Mouse (Mus musculus) stomach, postnatal 0 days (tissue): ENCODE measurements around the gene Shc4. TPM values are rescaled to one million over a fixed set of nuclear protein-coding genes. Genes with fewer than 3 reads are reported as not detected.

Experiments used
- ATAC-seq: fragments of 200-750 bp; cut with Nextera tagmentation; 2 replicates; pipeline ENCODE4 v1.8.0; 2017; ENCODE audit not compliant: low FRiP score, low TSS enrichment
- DNase-seq: peaks from one replicate; pipeline ENCODE4 v3.0.0-alpha.2; 2016; ENCODE audit warnings: low spot score
- H3K27ac ChIP-seq: fragments of 300-500 bp; sonication (generic); replicated peaks from 2 replicates; pipeline ENCODE4 v1.5.1; 2014; ENCODE audit warnings: mild to moderate bottlenecking, control low read depth
- H3K27me3 ChIP-seq: fragments of 300-500 bp; sonication (generic); 2 replicates; pipeline ENCODE4 v1.6.1; 2014; ENCODE audit warnings: low read length; ENCODE audit not compliant: control insufficient read depth, insufficient read depth
- H3K36me3 ChIP-seq: fragments of 300-500 bp; sonication (generic); 2 replicates; pipeline ENCODE4 v1.6.1; 2014; ENCODE audit warnings: low read length, mixed read lengths; ENCODE audit not compliant: control insufficient read depth, insufficient read depth
- H3K4me1 ChIP-seq: fragments of 300-500 bp; sonication (generic); replicated peaks from 2 replicates; pipeline ENCODE4 v1.6.1; 2014; ENCODE audit warnings: antibody characterized with exemption; ENCODE audit not compliant: control insufficient read depth, insufficient read depth
- H3K4me2 ChIP-seq: fragments of 300-500 bp; sonication (generic); replicated peaks from 2 replicates; pipeline ENCODE4 v1.6.1; 2014; ENCODE audit warnings: low read depth, mild to moderate bottlenecking, control low read depth, moderate library complexity
- H3K4me3 ChIP-seq: fragments of 300-500 bp; sonication (generic); 2 replicates; pipeline ENCODE4 v1.5.1; 2014; ENCODE audit warnings: low read depth, low read length, control low read depth
- H3K9ac ChIP-seq: fragments of 300-500 bp; sonication (generic); 2 replicates; pipeline ENCODE4 v1.6.1; 2014; ENCODE audit warnings: mild to moderate bottlenecking, low read length, control low read depth, mixed read lengths
- H3K9me3 ChIP-seq: fragments of 300-500 bp; sonication (generic); 2 replicates; pipeline ENCODE4 v1.6.1; 2016; ENCODE audit warnings: low read length; ENCODE audit not compliant: control insufficient read depth
- CTCF ChIP-seq: IDR thresholded peaks from 2 replicates; pipeline ENCODE4 v1.5.1; 2016; ENCODE audit warnings: antibody characterized with exemption, low read depth, mild to moderate bottlenecking, moderate library complexity
- EP300 ChIP-seq: optimal IDR thresholded peaks from 2 replicates; pipeline ENCODE3; 2016; ENCODE audit warnings: antibody characterized with exemption
- WGBS: fragments of 180-500 bp; shearing (Covaris S2); extraction: QIAGEN DNeasy Blood & Tissue Kit; methylation state at CpG from one replicate; pipeline ENCODE4 v1.1.7; 2014; 5-methylcytosine and 5-hydroxymethylcytosine counted together
- polyA plus RNA-seq: library from polyadenylated mRNA; unstranded; fragments of >200 nt; fragmentation: Nextera tagmentation; extraction: Ambion mirVana; gene quantifications from 2 replicates; pipeline ENCODE4 v1.2.1, GENCODE M21; 2015

Shc4 gene
- polyA plus RNA-seq, 1 experiment from 2014 or later, result 1.1 TPM

DNA sequence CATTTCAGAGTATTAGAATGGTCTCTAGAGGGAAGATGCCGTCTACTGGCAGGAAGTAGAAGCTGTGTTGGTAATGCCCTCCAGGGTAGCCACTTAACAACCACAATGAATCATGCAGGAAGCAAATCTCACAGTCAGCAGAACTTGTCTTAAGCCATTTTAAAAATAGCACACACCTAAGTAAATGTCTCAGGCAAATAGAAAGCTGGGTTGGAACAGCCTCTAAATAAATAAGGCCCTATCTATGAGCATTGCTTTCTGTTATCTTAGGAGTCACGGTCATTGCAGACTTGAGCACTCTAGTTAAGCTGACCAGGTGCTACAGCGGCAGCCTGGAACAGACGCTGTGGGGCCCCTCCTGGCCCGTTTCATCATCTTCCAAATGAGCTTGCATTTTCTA lies 56.8 kb downstream of the Shc4 start:
- H3K4me1 ChIP-seq, result no peaks in the 10 kb centered on the region
- ATAC-seq (peak; percentile 86), DNase-seq (peak; percentile 20)
- no peak overlapping the region for H3K4me2 ChIP-seq
- no peak overlapping the region for H3K9ac ChIP-seq
- no peaks in the 10 kb centered on the region for H3K27me3 ChIP-seq
- no peaks in the 10 kb centered on the region for H3K9me3 ChIP-seq
- TF ChIP-seq EP300 (no peak), CTCF (peak; percentile 39; the same call in 1 of the 2 replicates)
- no peak overlapping the region for H3K27ac ChIP-seq
- H3K4me3 ChIP-seq, result no peak overlapping the region
- no peaks in the 10 kb centered on the region for H3K36me3 ChIP-seq
- WGBS, result 35% methylated on average over 5 of the region's 5 CpGs

DNA sequence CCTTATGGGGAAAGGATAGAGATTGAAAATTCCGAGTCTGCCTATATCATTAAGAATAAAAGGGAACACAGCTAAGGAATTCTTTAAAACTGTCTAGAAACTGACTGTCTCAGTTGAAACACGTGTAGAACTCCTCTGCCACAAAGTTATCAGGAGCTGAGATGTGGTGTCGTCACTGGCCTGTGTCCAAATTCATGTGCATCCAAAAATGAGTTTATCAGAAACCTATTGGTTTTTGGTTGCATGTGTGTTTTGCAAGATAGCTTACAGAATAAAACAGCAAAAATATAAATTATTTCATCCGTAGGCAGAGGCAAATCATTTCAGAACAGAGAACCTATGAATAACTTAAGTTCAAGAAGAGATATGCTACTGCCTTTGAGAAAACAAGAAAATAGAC lies 57.3 kb downstream of the Shc4 start:
- no peaks in the 10 kb centered on the region for H3K9me3 ChIP-seq
- H3K4me3 ChIP-seq, result no peak overlapping the region
- no peak overlapping the region for H3K4me2 ChIP-seq
- H3K27me3 ChIP-seq, result no peaks in the 10 kb centered on the region
- H3K36me3 ChIP-seq, result no peaks in the 10 kb centered on the region
- DNase-seq, result no peak
- ATAC-seq, result no peak
- WGBS, result 76% methylated on average over 4 of the region's 4 CpGs
- no peak overlapping the region for H3K9ac ChIP-seq
- no peaks in the 10 kb centered on the region for H3K4me1 ChIP-seq
- no peak overlapping the region for H3K27ac ChIP-seq
- TF ChIP-seq CTCF, result no peak
- no peak for TF ChIP-seq EP300

DNA sequence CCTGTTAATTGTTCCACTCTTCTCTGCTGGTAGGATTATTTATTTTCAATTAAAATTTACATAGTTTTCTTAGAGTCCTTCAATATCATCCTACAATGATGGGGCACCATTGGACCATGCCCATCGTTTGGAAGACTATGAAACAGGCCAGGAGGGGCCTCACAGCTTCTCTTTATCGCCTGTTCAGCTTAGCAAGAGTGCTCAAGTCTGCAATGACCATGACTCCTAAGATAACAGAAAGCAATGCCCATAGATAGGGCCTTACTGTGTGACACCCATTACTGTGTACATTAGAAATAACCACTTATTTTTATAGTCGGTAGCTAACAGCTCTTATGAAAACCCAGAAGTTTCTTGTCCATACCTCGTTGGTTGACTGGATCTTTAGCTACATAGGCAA lies 58.0 kb downstream of the Shc4 start:
- Histone ChIP-seq H3K27ac (no peak overlapping the region), H3K4me2 (no peak overlapping the region), H3K9me3 (no peaks in the 10 kb centered on the region), H3K4me1 (no peaks in the 10 kb centered on the region), H3K36me3 (no peaks in the 10 kb centered on the region), H3K27me3 (no peaks in the 10 kb centered on the region), H3K9ac (no peak overlapping the region), H3K4me3 (no peak overlapping the region)
- WGBS, result 81% methylated on average over 4 of the region's 4 CpGs
- DNase-seq, result no peak
- TF ChIP-seq EP300, result no peak
- TF ChIP-seq CTCF, result no peak
- ATAC-seq, result no peak

DNA sequence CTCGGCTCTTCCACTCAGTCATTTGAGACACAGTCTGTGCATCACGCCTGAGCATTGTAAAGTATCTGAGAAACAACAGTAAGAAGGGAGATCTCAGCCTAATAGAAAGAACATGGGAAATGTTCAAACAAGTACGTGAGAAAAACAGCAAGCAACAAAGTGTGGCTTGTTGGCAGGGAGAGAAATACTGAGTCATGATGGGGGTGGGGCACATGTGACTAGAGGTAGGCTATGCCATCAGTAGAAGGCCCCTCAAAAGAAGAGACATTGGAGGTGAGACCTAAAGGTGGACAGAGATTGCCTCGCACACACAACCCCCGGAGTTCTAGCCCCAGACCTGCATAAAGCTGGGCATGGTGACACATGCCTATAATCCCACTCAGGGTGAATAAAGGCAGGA lies 58.7 kb downstream of the Shc4 start:
- Histone ChIP-seq H3K4me3 (no peak overlapping the region), H3K27me3 (no peaks in the 10 kb centered on the region), H3K9me3 (no peaks in the 10 kb centered on the region), H3K4me1 (no peaks in the 10 kb centered on the region), H3K27ac (no peak overlapping the region), H3K9ac (no peak overlapping the region), H3K36me3 (no peaks in the 10 kb centered on the region), H3K4me2 (no peak overlapping the region)
- no peak for TF ChIP-seq EP300
- TF ChIP-seq CTCF, result no peak
- WGBS, result 81% methylated on average over 5 of the region's 5 CpGs
- ATAC-seq (no peak), DNase-seq (no peak)

DNA sequence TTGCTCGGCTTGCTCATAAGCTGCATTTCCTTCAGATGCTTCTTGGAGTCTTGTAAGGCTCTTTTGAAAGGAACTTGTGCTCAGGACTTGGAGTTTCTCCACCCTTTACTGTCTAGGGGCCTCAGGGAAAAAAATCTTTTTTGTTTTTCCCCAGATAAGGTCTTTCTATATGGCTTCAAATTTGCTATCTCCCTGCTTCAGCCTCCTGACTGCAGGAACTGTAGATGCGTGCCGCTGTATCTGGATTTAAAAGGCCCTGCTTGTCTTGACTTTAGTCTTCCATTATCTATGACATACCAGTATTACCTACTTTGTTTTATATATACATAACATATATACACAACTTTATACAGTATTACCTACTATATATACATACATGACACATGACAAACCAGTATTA lies 61.4 kb downstream of the Shc4 start:
- DNase-seq, result no peak
- 91% methylated on average over 3 of the region's 3 CpGs for WGBS
- no peak for ATAC-seq

DNA sequence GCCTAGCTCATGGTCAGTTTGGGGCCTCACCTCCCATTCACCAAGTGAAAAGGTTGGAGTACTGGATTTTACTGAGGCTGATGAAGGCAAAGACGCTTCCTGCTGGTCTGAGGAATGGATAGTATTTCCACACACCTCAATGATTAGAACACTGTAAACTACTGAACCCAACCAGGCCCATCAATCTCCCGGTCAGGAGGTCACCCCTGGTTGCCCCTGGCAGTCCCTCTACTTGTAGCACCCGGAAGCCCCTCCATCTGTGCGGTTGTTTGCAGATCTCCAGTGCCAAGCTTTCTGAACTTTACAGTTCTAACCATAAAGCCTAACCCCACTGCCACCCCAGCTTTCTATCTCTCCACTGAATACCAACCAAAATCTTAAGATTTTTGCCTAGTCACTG lies 62.8 kb downstream of the Shc4 start:
- DNase-seq (no peak), ATAC-seq (no peak)
- Histone ChIP-seq H3K27me3 (no peaks in the 10 kb centered on the region), H3K36me3 (no peaks in the 10 kb centered on the region), H3K9me3 (no peaks in the 10 kb centered on the region), H3K9ac (no peak overlapping the region), H3K4me1 (no peaks in the 10 kb centered on the region), H3K4me3 (no peak overlapping the region), H3K4me2 (peak overlapping the region; percentile 55; the same call in 1 of the 2 replicates), H3K27ac (no peak overlapping the region)
- 60% methylated on average over 4 of the region's 4 CpGs for WGBS
- no peak for TF ChIP-seq CTCF
- TF ChIP-seq EP300, result no peak

More for the DNA sequence above, 61.4 kb downstream of the Shc4 start:
- Histone ChIP-seq H3K27me3 (no peaks in the 10 kb centered on the region), H3K9me3 (no peaks in the 10 kb centered on the region), H3K9ac (no peak overlapping the region), H3K4me2 (no peak overlapping the region), H3K4me3 (no peak overlapping the region), H3K27ac (no peak overlapping the region), H3K4me1 (no peaks in the 10 kb centered on the region), H3K36me3 (no peaks in the 10 kb centered on the region)
- TF ChIP-seq EP300, result no peak
- TF ChIP-seq CTCF, result no peak
